30 mouse cellular contexts compared by ENCODE assay signal in the genomic region with DNA sequence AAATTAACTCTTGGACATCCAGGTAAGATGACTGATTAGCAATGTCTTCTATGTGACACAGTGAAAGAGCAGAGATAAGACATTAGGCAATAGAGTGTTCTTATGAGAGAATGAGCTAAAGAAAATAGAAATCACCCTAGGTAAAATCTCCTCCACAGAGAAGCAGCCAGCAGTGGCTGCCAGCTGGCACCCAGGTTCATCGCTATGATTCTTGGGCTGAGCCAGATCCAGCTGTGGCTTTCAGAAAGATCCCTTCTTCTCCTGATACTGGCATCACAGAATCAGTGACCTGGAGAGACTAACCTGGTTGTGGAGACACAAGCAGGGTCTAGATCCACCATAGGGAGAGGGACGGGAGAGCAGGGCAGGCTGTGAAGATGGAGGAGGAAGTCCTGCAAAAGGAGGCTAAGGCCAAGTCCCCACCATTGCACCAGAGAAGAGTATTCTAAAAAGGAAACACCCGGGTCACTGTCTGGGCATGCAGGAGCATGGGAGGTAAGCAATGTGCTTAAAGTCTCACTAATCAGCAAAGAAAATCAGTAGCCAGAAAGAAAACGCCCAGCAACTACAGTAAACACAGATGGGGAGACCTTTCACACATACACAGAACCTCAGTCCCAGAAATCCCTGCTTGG. TPM values are rescaled to one million over a fixed set of nuclear protein-coding genes. Genes with fewer than 3 reads are reported as not detected.
DNase-seq lines count a peak whose midpoint lies in the region.
"Had no signal": no experiment of that assay in that cellular context is flagged by ENCODE, and none has a peak within 500 bp of the region (broad histone marks: within the 10 kb centered on the region; RNA-seq: fewer than 3 reads in every experiment).

No protein-coding gene starts in this region.

- DNase-seq in adrenal gland, postnatal 10 days: peak; percentile 1
- no peak for DNase-seq in adrenal gland, adult 8-10 months
- DNase-seq in heart, adult 11 months: peak; percentile 79
- no peak for DNase-seq in heart, embryonic 10.5 days (ENCODE audit: low spot score)
- peak; percentile 19 for DNase-seq in urinary bladder, adult 2 months (ENCODE audit: low spot score)
- no peak for DNase-seq in urinary bladder, postnatal 4 days (ENCODE audit: low spot score in 2 of 2)
- peak; percentile 86 for DNase-seq in gonadal fat pad, adult 2 months (ENCODE audit: low read depth)
- DNase-seq in testis, postnatal 10 days (ENCODE audit: low spot score): no peak
- DNase-seq: adrenal gland, postnatal 25 days; cerebellum, adult 11-12 months; cerebellum, adult 8-10 months; forebrain, postnatal 0 days; gastrocnemius, adult 2 months; gastrocnemius, postnatal 14 days; heart, adult 2 months had no signal

- H3K4me3 ChIP-seq in heart, embryonic 10.5 days: no peak overlapping the region
- H3K4me3 ChIP-seq: embryonic facial prominence, embryonic 13.5 days; gastrocnemius, adult 2 months; heart, adult 2 months; hindbrain, embryonic 12.5 days; hindbrain, embryonic 15.5 days had no signal

- no peak overlapping the region for H3K27ac ChIP-seq in heart, embryonic 10.5 days
- H3K27ac ChIP-seq: embryonic facial prominence, embryonic 13.5 days; gastrocnemius, adult 2 months; heart, adult 2 months; hindbrain, embryonic 12.5 days; hindbrain, embryonic 15.5 days had no signal

- H3K4me1 ChIP-seq in heart, embryonic 10.5 days: no peaks in the 10 kb centered on the region
- H3K4me1 ChIP-seq: hindbrain, embryonic 12.5 days; hindbrain, embryonic 15.5 days had no signal

- no peaks in the 10 kb centered on the region for H3K9me3 ChIP-seq in heart, embryonic 10.5 days
- H3K9me3 ChIP-seq: embryonic facial prominence, embryonic 13.5 days; hindbrain, embryonic 12.5 days; hindbrain, embryonic 15.5 days had no signal

- WGBS in heart, embryonic 10.5 days: 66% methylated on average over 4 of the region's 4 CpGs

- H3K36me3 ChIP-seq in heart, embryonic 10.5 days: no peaks in the 10 kb centered on the region
- H3K36me3 ChIP-seq: embryonic facial prominence, embryonic 13.5 days; hindbrain, embryonic 12.5 days; hindbrain, embryonic 15.5 days had no signal

- H3K27me3 ChIP-seq in heart, embryonic 10.5 days (ENCODE audit: insufficient read depth, poor library complexity, severe bottlenecking): no peaks in the 10 kb centered on the region
- H3K27me3 ChIP-seq: embryonic facial prominence, embryonic 13.5 days; hindbrain, embryonic 12.5 days; hindbrain, embryonic 15.5 days; Patski had no signal

RNA-seq across cellular contexts. Expression of a gene that starts 46.0 kb away (rescaled TPM):
- total RNA-seq in adrenal gland, postnatal 10 days (2021): not detected
- total RNA-seq in adrenal gland, adult 8-10 months (2022): not detected
- 0.11 TPM in 1 of 2 replicates, not detected in the other for polyA plus RNA-seq in heart, embryonic 10.5 days (2016; fragmentation: Nextera tagmentation; extraction: Ambion mirVana)
- not detected in 2 replicates for polyA plus RNA-seq in urinary bladder, adult 2 months (2012; rRNA removed)
- polyA plus RNA-seq in gonadal fat pad, adult 2 months (2012; rRNA removed): not detected in 2 replicates
- total RNA-seq: adrenal gland, adult 18-20 months; adrenal gland, postnatal 25 days; ES-E14; forebrain, postnatal 0 days; gastrocnemius, adult 2 months; gastrocnemius, postnatal 14 days; heart, postnatal 25 days; hematopoietic stem cell, adult 5-6 weeks had no signal
- polyA plus RNA-seq: forebrain, embryonic 11.5 days; forebrain, embryonic 14.5 days; forebrain, postnatal 0 days; frontal cortex, adult 2 months; heart, adult 2 months; heart, embryonic 11.5 days; heart, embryonic 14.5 days; heart, postnatal 0 days; hindbrain, embryonic 12.5 days; intestine, embryonic 14.5 days had no signal

Comparison
In these comparisons a context has a peak if more than half of its experiments do, and no peak if none do; other contexts are left out.
1. DNase-seq: peak in adrenal gland, postnatal 10 days (single experiment), heart, adult 11 months (single experiment), urinary bladder, adult 2 months (single experiment) and gonadal fat pad, adult 2 months (single experiment); none in adrenal gland, adult 8-10 months (single experiment), heart, embryonic 10.5 days (single experiment), urinary bladder, postnatal 4 days (0 of 2) and testis, postnatal 10 days (single experiment).